Mouse (Mus musculus) cerebellum, adult 11 months (tissue): ENCODE measurements around the gene Dusp7.

ENCODE experiments used
- DNase-seq: peaks from one replicate; pipeline ENCODE4 v3.0.0; 2022

Dusp7 gene

GRCm38 (mm10) chr9:106355217-106355974 lies 13.0 kb upstream of the Dusp7 start:
- no peak for DNase-seq

- DNase-seq: no peak
Observed at GRCm38 (mm10) chr9:106355975-106356286, 12.5 kb upstream of the Dusp7 start.

- DNase-seq: no peak
Observed at GRCm38 (mm10) chr9:106356323-106356844, 12.0 kb upstream of the Dusp7 start.

GRCm38 (mm10) chr9:106357167-106357566 lies 11.3 kb upstream of the Dusp7 start:
- DNase-seq: no peak

- no peak for DNase-seq
Observed at GRCm38 (mm10) chr9:106359297-106359696, 9.1 kb upstream of the Dusp7 start.

DNA sequence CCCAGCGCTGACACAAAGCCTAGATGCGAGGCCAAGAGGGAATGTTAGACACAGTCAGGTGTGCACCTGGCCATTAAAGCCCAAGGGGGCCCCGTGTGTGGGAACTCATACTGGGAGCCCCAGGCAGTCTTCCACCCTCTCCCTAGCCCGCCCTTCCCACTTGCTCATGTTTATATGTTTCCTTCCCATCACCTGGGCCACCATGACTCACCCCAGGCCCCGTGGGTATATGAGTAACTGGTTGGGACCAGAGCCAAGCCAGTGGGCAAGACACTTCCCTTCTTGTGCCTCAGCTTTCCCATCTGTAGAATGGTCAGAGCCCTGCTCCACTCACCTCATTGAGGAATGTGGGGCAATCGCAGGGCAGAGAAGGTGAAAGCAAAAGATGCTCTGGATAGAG lies 7.3 kb upstream of the Dusp7 start:
- DNase-seq: no peak

GRCm38 (mm10) chr9:106365333-106365732 lies 3.1 kb upstream of the Dusp7 start:
- DNase-seq: no peak

- DNase-seq: no peak
Observed at GRCm38 (mm10) chr9:106366188-106366587, 2.2 kb upstream of the Dusp7 start.

- no peak for DNase-seq
Observed at GRCm38 (mm10) chr9:106367001-106367400, 1.4 kb upstream of the Dusp7 start.

- DNase-seq: peak; percentile 98
Observed at GRCm38 (mm10) chr9:106367592-106368111, 780 bp upstream of the Dusp7 start.

- DNase-seq: peak; percentile 65
Observed at GRCm38 (mm10) chr9:106368831-106369501, 534 bp downstream of the Dusp7 start.

- no peak for DNase-seq
Observed at GRCm38 (mm10) chr9:106369801-106370485, 1.5 kb downstream of the Dusp7 start.

GRCm38 (mm10) chr9:106370620-106371383 lies 2.4 kb downstream of the Dusp7 start:
- no peak for DNase-seq

DNA sequence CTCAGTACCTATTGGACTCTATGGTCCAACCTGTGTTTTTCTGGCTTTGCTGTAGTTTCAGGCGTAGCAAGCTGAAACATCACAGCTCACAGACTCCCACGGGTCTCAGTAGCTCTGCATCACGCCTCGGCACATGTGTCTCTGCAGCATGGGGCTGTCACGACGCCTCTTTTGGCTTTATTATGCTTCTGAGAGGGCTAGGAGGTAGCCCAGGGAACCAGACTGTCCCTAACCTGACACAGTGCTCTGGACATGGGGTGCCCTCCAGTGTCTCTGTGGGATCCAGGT lies 2.9 kb downstream of the Dusp7 start:
- no peak for DNase-seq

GRCm38 (mm10) chr9:106371776-106372175 lies 3.3 kb downstream of the Dusp7 start:
- DNase-seq: no peak

- DNase-seq: no peak
Observed at GRCm38 (mm10) chr9:106372431-106373412, 4.3 kb downstream of the Dusp7 start.

- no peak for DNase-seq
Observed at GRCm38 (mm10) chr9:106373973-106374372, 5.5 kb downstream of the Dusp7 start.

- DNase-seq: no peak
Observed at GRCm38 (mm10) chr9:106377247-106377646, 8.8 kb downstream of the Dusp7 start.

GRCm38 (mm10) chr9:106378045-106378444 lies 9.6 kb downstream of the Dusp7 start:
- DNase-seq: no peak

- DNase-seq: no peak
Observed at GRCm38 (mm10) chr9:106378753-106379152, 10.3 kb downstream of the Dusp7 start.

- DNase-seq: no peak
Observed at GRCm38 (mm10) chr9:106386181-106386864, 17.9 kb downstream of the Dusp7 start.
